Mouse (Mus musculus): Measurements from ENCODE around the gene Zfp317.
"Not testable (repeated sequence)": the region's sequence is repeated elsewhere in the genome, so short reads cannot be mapped to it uniquely, and the experiment has no call there.

The Zfp317 gene

GRCm38 (mm10) chr9:19621843-19622822 is at the start of gene Zfp317:
Zfp317 (plus strand) TSS chr9:19622102.
- peak; percentile 62 to 78 for DNase-seq (ENCODE audit: low spot score in 2 of 2)

- no peak for DNase-seq (ENCODE audit: low spot score in 2 of 2)
These were observed 39.6 kb upstream of the Zfp317 start, which contains the start of gene Olfr855 for GRCm38 (mm10) chr9:19582317-19582716. Olfr855 (plus strand) TSS chr9:19582617.

GRCm38 (mm10) chr9:19621297-19621696 is 605 bp upstream of the Zfp317 start:
- DNase-seq (ENCODE audit: low spot score in 2 of 2) = no peak

GRCm38 (mm10) chr9:19629574-19629973 is 7.7 kb downstream of the Zfp317 start:
- no peak for DNase-seq (ENCODE audit: low spot score in 2 of 2)

- DNase-seq (ENCODE audit: low spot score in 2 of 2) = no peak
These were observed 23.3 kb downstream of the Zfp317 start for GRCm38 (mm10) chr9:19645193-19645592.

GRCm38 (mm10) chr9:19690281-19690680 is 68.4 kb downstream of the Zfp317 start:
- no peak for DNase-seq (ENCODE audit: low spot score in 2 of 2)

- no peak for DNase-seq (ENCODE audit: low spot score in 2 of 2)
These were observed 69.5 kb downstream of the Zfp317 start for GRCm38 (mm10) chr9:19691426-19691825.

- no peak for DNase-seq (ENCODE audit: low spot score in 2 of 2)
These were observed 70.5 kb downstream of the Zfp317 start for GRCm38 (mm10) chr9:19692430-19692829.

- not testable (repeated sequence) for DNase-seq (ENCODE audit: low spot score in 2 of 2)
These were observed 72.4 kb downstream of the Zfp317 start for GRCm38 (mm10) chr9:19694285-19694684.

- not testable (repeated sequence) for DNase-seq (ENCODE audit: low spot score in 2 of 2)
These were observed 73.0 kb downstream of the Zfp317 start for GRCm38 (mm10) chr9:19694898-19695379.

Data from cerebellum, postnatal 4 days (tissue).